ENCODE assay signal across 8 mouse cellular contexts in genomic region chr6:89644271-89645075, GRCm38 (mm10). TPM values are rescaled to one million over a fixed set of nuclear protein-coding genes. Genes with fewer than 3 reads are reported as not detected.
A peak's percentile ranks its signal among the peaks of the same experiment; 100 is the strongest.
DNase-seq lines count a peak whose midpoint lies in the region; ATAC-seq and TF ChIP-seq lines count a peak whose summit lies in the region.

No protein-coding gene starts in this region.

- H3K36me3 ChIP-seq in heart, embryonic 12.5 days, result no peaks in the 10 kb centered on the region
- no peaks in the 10 kb centered on the region for H3K36me3 ChIP-seq in kidney, postnatal 0 days (ENCODE audit: insufficient read depth, low read length)
- H3K36me3 ChIP-seq in liver, embryonic 11.5 days (ENCODE audit: control insufficient read depth, insufficient read depth, low read length), result no peaks in the 10 kb centered on the region
- no peaks in the 10 kb centered on the region for H3K36me3 ChIP-seq in stomach, embryonic 14.5 days (ENCODE audit: control insufficient read depth, insufficient read depth, low read length)

- ATAC-seq in erythroid progenitor cell, adult 5-6 weeks (replicated peaks; ENCODE audit: low FRiP score, poor library complexity, severe bottlenecking), result peak; percentile 77
- peak; percentile 95 for ATAC-seq in heart, embryonic 12.5 days (ENCODE audit: insufficient number of reproducible peaks, low FRiP score)
- ATAC-seq in kidney, postnatal 0 days (replicated peaks; ENCODE audit: low FRiP score, low read depth), result peak; percentile 96
- peak; percentile 93 for ATAC-seq in liver, embryonic 11.5 days (replicated peaks; ENCODE audit: low FRiP score)
- ATAC-seq in stomach, embryonic 14.5 days (ENCODE audit: insufficient number of reproducible peaks, insufficient read depth, low FRiP score, low read depth), result peak; percentile 93

- H3K9me3 ChIP-seq in heart, embryonic 12.5 days (replicated peaks), result no peaks in the 10 kb centered on the region
- H3K9me3 ChIP-seq in kidney, postnatal 0 days (replicated peaks; ENCODE audit: low read length), result no peaks in the 10 kb centered on the region
- no peaks in the 10 kb centered on the region for H3K9me3 ChIP-seq in liver, embryonic 11.5 days (ENCODE audit: control insufficient read depth, low read length)
- H3K9me3 ChIP-seq in stomach, embryonic 14.5 days (ENCODE audit: control insufficient read depth, low read depth, low read length), result no peaks in the 10 kb centered on the region

- peak overlapping the region; percentile 75 for H3K4me2 ChIP-seq in heart, embryonic 12.5 days
- H3K4me2 ChIP-seq in kidney, postnatal 0 days (ENCODE audit: low read length), result peak overlapping the region; percentile 89
- H3K4me2 ChIP-seq in liver, embryonic 11.5 days, result peak overlapping the region; percentile 92
- H3K4me2 ChIP-seq in stomach, embryonic 14.5 days (replicated peaks; ENCODE audit: low read depth, low read length), result peak overlapping the region; percentile 56

- peak overlapping the region; percentile 67 for H3K9ac ChIP-seq in heart, embryonic 12.5 days
- H3K9ac ChIP-seq in kidney, postnatal 0 days (ENCODE audit: low read depth, low read length), result peak overlapping the region; percentile 72
- peak overlapping the region; percentile 70 for H3K9ac ChIP-seq in liver, embryonic 11.5 days (ENCODE audit: low read depth, low read length)
- 0 out of 2 replicates have a peak overlapping the region, but pooled peaks have one; percentile 15 for H3K9ac ChIP-seq in stomach, embryonic 14.5 days (replicated peaks; ENCODE audit: low read depth, low read length)

- DNase-seq in CD4-positive helper T cell, adult 2 months (ENCODE audit: low read depth, low spot score), result peak; percentile 91
- peak; percentile 67 for DNase-seq in brain, embryonic 18.5 days (ENCODE audit: low read depth, low spot score)
- peak; percentile 98 for DNase-seq in kidney, postnatal 0 days (ENCODE audit: low spot score)
- peak; percentile 95 for DNase-seq in liver, embryonic 11.5 days (ENCODE audit: low spot score)
- DNase-seq in naive thymus-derived CD4-positive, alpha-beta T cell, adult 2 months (ENCODE audit: low read depth), result peak; percentile 92

- H3K4me3 ChIP-seq in heart, embryonic 12.5 days, result peak overlapping the region; percentile 62
- peak overlapping the region; percentile 56 for H3K4me3 ChIP-seq in kidney, postnatal 0 days (replicated peaks; ENCODE audit: low read depth, low read length)
- peak overlapping the region; percentile 70 for H3K4me3 ChIP-seq in liver, embryonic 11.5 days (ENCODE audit: low read depth, low read length)
- peak overlapping the region; percentile 61 for H3K4me3 ChIP-seq in stomach, embryonic 14.5 days (ENCODE audit: low read depth, low read length)

- under 1% methylated on average over 41 of the region's 41 CpGs for WGBS in heart, embryonic 12.5 days
- under 1% methylated on average over 40 of the region's 41 CpGs for WGBS in kidney, postnatal 0 days
- under 1% methylated on average over 41 of the region's 41 CpGs for WGBS in liver, embryonic 11.5 days
- under 1% methylated on average over 41 of the region's 41 CpGs for WGBS in stomach, embryonic 14.5 days

- peaks cover 8% of the 10 kb centered on the region for H3K4me1 ChIP-seq in heart, embryonic 12.5 days (replicated peaks)
- peaks cover 6% of the 10 kb centered on the region; the same call in 1 of the 2 replicates for H3K4me1 ChIP-seq in kidney, postnatal 0 days (replicated peaks; ENCODE audit: insufficient read depth, low read length)
- H3K4me1 ChIP-seq in liver, embryonic 11.5 days (replicated peaks; ENCODE audit: control insufficient read depth, insufficient read depth, low read length), result peaks cover 3% of the 10 kb centered on the region; the same call in 1 of the 2 replicates
- H3K4me1 ChIP-seq in stomach, embryonic 14.5 days (ENCODE audit: control insufficient read depth, insufficient read depth, low read length), result 0 out of 2 replicates have a peak, but pooled peaks cover 3% of the 10 kb centered on the region

- TF ChIP-seq CTCF in kidney, postnatal 0 days (IDR thresholded peaks at IDR 0.05; ENCODE audit: low read depth), result no peak

- H3K27ac ChIP-seq in heart, embryonic 12.5 days (ENCODE audit: poor library complexity, severe bottlenecking), result peak overlapping the region; percentile 90
- peak overlapping the region; percentile 98 for H3K27ac ChIP-seq in kidney, postnatal 0 days
- peak overlapping the region; percentile 85 for H3K27ac ChIP-seq in liver, embryonic 11.5 days (ENCODE audit: low read depth, low read length)
- H3K27ac ChIP-seq in stomach, embryonic 14.5 days (ENCODE audit: low read length), result peak overlapping the region; percentile 86

- H3K27me3 ChIP-seq in heart, embryonic 12.5 days (replicated peaks), result no peaks in the 10 kb centered on the region
- no peaks in the 10 kb centered on the region for H3K27me3 ChIP-seq in kidney, postnatal 0 days (ENCODE audit: insufficient read depth, low read length)
- no peaks in the 10 kb centered on the region for H3K27me3 ChIP-seq in liver, embryonic 11.5 days (replicated peaks; ENCODE audit: control insufficient read depth, insufficient read depth, low read length)
- no peaks in the 10 kb centered on the region for H3K27me3 ChIP-seq in stomach, embryonic 14.5 days (ENCODE audit: control insufficient read depth, insufficient read depth, low read length)

RNA-seq across cellular contexts. Expression of gene Txnrd3, which starts 0.7 kb away (rescaled TPM):
- 1.3 TPM in 1 of 2 replicates, not detected in the other for total RNA-seq in erythroid progenitor cell, adult 5-6 weeks (2015; ENCODE audit: low replicate concordance)
- total RNA-seq in erythroid progenitor cell, adult 5-6 weeks (2017; ENCODE audit: low replicate concordance), result 1.5 TPM in 1 of 2 replicates, not detected in the other
- 10.0 and 11.5 TPM in 2 replicates for polyA plus RNA-seq in heart, embryonic 12.5 days (2016; fragmentation: Nextera tagmentation; extraction: Ambion mirVana)
- 27.9 and 29.2 TPM in 2 replicates for polyA plus RNA-seq in kidney, postnatal 0 days (2015; fragmentation: Nextera tagmentation; extraction: Ambion mirVana)
- polyA plus RNA-seq in liver, embryonic 11.5 days (2014; fragmentation: Nextera tagmentation; extraction: Ambion mirVana), result 10.0 and 11.2 TPM in 2 replicates
- 12.0 and 12.9 TPM in 2 replicates for polyA plus RNA-seq in stomach, embryonic 14.5 days (2014; fragmentation: Nextera tagmentation; extraction: Ambion mirVana)

RNA-seq across cellular contexts. Expression of gene Chchd6, which starts 49.0 kb away (rescaled TPM):
- 5.0 TPM in 1 of 2 replicates, not detected in the other for total RNA-seq in erythroid progenitor cell, adult 5-6 weeks (2015; ENCODE audit: low replicate concordance)
- 3.7 TPM in 1 of 2 replicates, not detected in the other for total RNA-seq in erythroid progenitor cell, adult 5-6 weeks (2017; ENCODE audit: low replicate concordance)
- 37.8 and 39.7 TPM in 2 replicates for polyA plus RNA-seq in heart, embryonic 12.5 days (2016; fragmentation: Nextera tagmentation; extraction: Ambion mirVana)
- polyA plus RNA-seq in kidney, postnatal 0 days (2015; fragmentation: Nextera tagmentation; extraction: Ambion mirVana), result 57.2 and 63.2 TPM in 2 replicates
- 40.9 and 43.2 TPM in 2 replicates for polyA plus RNA-seq in liver, embryonic 11.5 days (2014; fragmentation: Nextera tagmentation; extraction: Ambion mirVana)
- 50.9 and 62.0 TPM in 2 replicates for polyA plus RNA-seq in stomach, embryonic 14.5 days (2014; fragmentation: Nextera tagmentation; extraction: Ambion mirVana)

Comparison
In these comparisons a context has a peak if more than half of its experiments do, and no peak if none do; other contexts are left out.
1. Peak in every context shown above with its lines: DNase-seq, ATAC-seq, H3K4me3 ChIP-seq and H3K27ac ChIP-seq.
2. H3K9ac ChIP-seq: peak in every context shown above with its lines; median percentile 72 in kidney, postnatal 0 days; 70 in liver, embryonic 11.5 days; 67 in heart, embryonic 12.5 days; 15 in stomach, embryonic 14.5 days.